In the genomic region with DNA sequence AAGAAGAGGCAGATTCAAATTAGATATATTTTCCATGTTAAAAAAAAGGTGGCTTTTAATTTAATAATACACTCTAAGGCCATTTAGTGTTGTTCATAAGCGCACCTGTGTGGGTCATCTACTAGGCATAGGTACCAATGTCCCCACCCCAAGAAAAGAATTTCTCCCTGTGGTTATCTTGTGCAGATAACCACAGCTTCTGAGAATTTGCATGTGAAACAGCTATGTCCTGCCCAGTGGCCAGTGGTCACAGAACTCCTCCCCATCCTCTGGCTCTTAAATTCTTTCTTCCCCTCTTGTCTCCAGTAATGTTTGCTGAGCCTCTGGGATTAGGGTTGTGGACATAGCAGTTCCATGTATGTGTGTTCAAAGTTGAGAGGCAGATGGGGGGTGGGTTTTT, we compare ENCODE assay signal across 29 mouse cellular contexts. TPM values are rescaled to one million over a fixed set of nuclear protein-coding genes. Genes with fewer than 3 reads are reported as not detected.
"Had no signal": no experiment of that assay in that cellular context is flagged by ENCODE, and none has a peak within 500 bp of the region (broad histone marks: within the 10 kb centered on the region; RNA-seq: fewer than 3 reads in every experiment).

No protein-coding gene starts in this region.

- H3K27ac ChIP-seq: limb, embryonic 10.5 days; limb, embryonic 12.5 days; limb, embryonic 13.5 days; limb, embryonic 15.5 days; liver, embryonic 12.5 days; liver, embryonic 13.5 days; liver, embryonic 14.5 days; liver, embryonic 15.5 days; lung, embryonic 15.5 days; midbrain, embryonic 10.5 days; midbrain, embryonic 12.5 days; midbrain, embryonic 13.5 days; midbrain, embryonic 15.5 days had no signal

- H3K4me3 ChIP-seq: limb, embryonic 10.5 days; limb, embryonic 12.5 days; limb, embryonic 13.5 days; limb, embryonic 15.5 days; liver, embryonic 12.5 days; liver, embryonic 13.5 days; liver, embryonic 15.5 days; lung, embryonic 15.5 days; megakaryocyte, embryonic 14.5 days; midbrain, embryonic 10.5 days; midbrain, embryonic 12.5 days; midbrain, embryonic 13.5 days; midbrain, embryonic 15.5 days; myocyte had no signal

- H3K27me3 ChIP-seq: limb, embryonic 12.5 days; limb, embryonic 13.5 days; limb, embryonic 15.5 days; liver, embryonic 12.5 days; liver, embryonic 13.5 days; liver, embryonic 15.5 days; lung, embryonic 15.5 days; megakaryocyte, embryonic 14.5 days; midbrain, embryonic 12.5 days; midbrain, embryonic 13.5 days; midbrain, embryonic 15.5 days had no signal

- H3K9ac ChIP-seq: limb, embryonic 12.5 days; limb, embryonic 13.5 days; limb, embryonic 15.5 days; liver, embryonic 12.5 days; liver, embryonic 13.5 days; liver, embryonic 14.5 days; liver, embryonic 15.5 days; liver, postnatal 0 days; lung, embryonic 14.5 days; lung, embryonic 15.5 days; midbrain, embryonic 12.5 days; midbrain, embryonic 13.5 days; midbrain, embryonic 15.5 days had no signal

- H3K4me2 ChIP-seq: limb, embryonic 12.5 days; limb, embryonic 13.5 days; limb, embryonic 15.5 days; liver, embryonic 11.5 days; liver, embryonic 12.5 days; liver, embryonic 13.5 days; liver, embryonic 15.5 days; lung, embryonic 14.5 days; lung, embryonic 15.5 days; midbrain, embryonic 11.5 days; midbrain, embryonic 12.5 days; midbrain, embryonic 13.5 days; midbrain, embryonic 15.5 days had no signal

- H3K9me3 ChIP-seq: limb, embryonic 10.5 days; limb, embryonic 12.5 days; limb, embryonic 13.5 days; limb, embryonic 15.5 days; liver, embryonic 12.5 days; liver, embryonic 13.5 days; liver, embryonic 15.5 days; lung, embryonic 15.5 days; megakaryocyte, embryonic 14.5 days; midbrain, embryonic 10.5 days; midbrain, embryonic 12.5 days; midbrain, embryonic 13.5 days; midbrain, embryonic 15.5 days had no signal

- H3K4me1 ChIP-seq: limb, embryonic 10.5 days; limb, embryonic 12.5 days; limb, embryonic 13.5 days; limb, embryonic 15.5 days; liver, embryonic 15.5 days; lung, embryonic 15.5 days; midbrain, embryonic 12.5 days; midbrain, embryonic 13.5 days; midbrain, embryonic 15.5 days had no signal

- H3K36me3 ChIP-seq: limb, embryonic 10.5 days; limb, embryonic 12.5 days; limb, embryonic 13.5 days; limb, embryonic 15.5 days; liver, embryonic 12.5 days; liver, embryonic 13.5 days; liver, embryonic 15.5 days; lung, embryonic 15.5 days; midbrain, embryonic 10.5 days; midbrain, embryonic 12.5 days; midbrain, embryonic 13.5 days; midbrain, embryonic 15.5 days had no signal

- DNase-seq: left cerebral cortex, postnatal 4 days; liver; liver, embryonic 13.5 days; liver, postnatal 0 days; lung, adult 18-20 months; lung, adult 2 months; lung, embryonic 14.5 days; lung, postnatal 10 days; lung, postnatal 14 days; lung, postnatal 36 days; lung, postnatal 4 days; midbrain, embryonic 14.5 days had no signal

RNA-seq across cellular contexts. Expression of a gene that starts 40.0 kb away (rescaled TPM):
- total RNA-seq: megakaryocyte-erythroid progenitor cell, adult 5-6 weeks had no signal
- polyA plus RNA-seq: myocyte had no signal
